Mouse (Mus musculus) CH12.LX (cell line): ENCODE data around the gene Ppm1n. TPM values are rescaled to one million over a fixed set of nuclear protein-coding genes. Genes with fewer than 3 reads are reported as not detected.

Experiments used
- DNase-seq: peaks from one replicate; pipeline ENCODE4 v3.0.0-alpha.2; 2013; ENCODE audit errors: extremely low read depth
- H3K27ac ChIP-seq: 2 replicates; pipeline ENCODE4 v1.5.1; 2012; ENCODE audit warnings: low read depth, mild to moderate bottlenecking, control low read depth, moderate library complexity; ENCODE audit not compliant: insufficient read depth
- H3K27me3 ChIP-seq: replicated peaks from 2 replicates; pipeline ENCODE3; 2012; ENCODE audit warnings: inconsistent platforms
- H3K36me3 ChIP-seq, 2 experiments: replicated peaks in 1 of 2; 2 replicates each; pipeline versions ENCODE3 to v1.6.1; 2012; ENCODE audit warnings: inconsistent platforms in 1 of 2, low read length in 1 of 2, mild to moderate bottlenecking in 1 of 2, mixed read lengths in 1 of 2, moderate library complexity in 1 of 2; ENCODE audit not compliant: control insufficient read depth in 1 of 2, insufficient read depth in 1 of 2
- H3K4me1 ChIP-seq, 2 experiments: 2 replicates each; pipeline ENCODE4 v1.6.1; 2012; ENCODE audit warnings: inconsistent platforms in 1 of 2, moderate library complexity in 1 of 2; ENCODE audit not compliant: insufficient read depth in 2 of 2, control insufficient read depth in 1 of 2
- H3K4me2 ChIP-seq: 2 replicates; pipeline ENCODE4 v1.6.1; 2012; ENCODE audit warnings: low read depth, mild to moderate bottlenecking, control low read depth; ENCODE audit not compliant: poor library complexity, insufficient read depth, severe bottlenecking
- H3K4me3 ChIP-seq, 3 experiments: fragments of 150-350 bp in 1 of 3; sonication (generic) in 1 of 3; replicated peaks in 1 of 3; 2 replicates each; pipeline versions ENCODE3 to v1.5.1; 2011 to 2012; ENCODE audit warnings: low read depth in 2 of 3, low read length in 2 of 3, mild to moderate bottlenecking in 2 of 3, moderate library complexity in 2 of 3, control low read depth in 1 of 3, improper control_type of control experiment in 1 of 3, inconsistent platforms in 1 of 3, mixed read lengths in 1 of 3; ENCODE audit not compliant: poor library complexity in 1 of 3
- H3K79me2 ChIP-seq: replicated peaks from 2 replicates; pipeline ENCODE4 v1.6.1; 2012; ENCODE audit warnings: mild to moderate bottlenecking, moderate library complexity; ENCODE audit not compliant: control insufficient read depth, poor library complexity, insufficient read depth, severe bottlenecking; ENCODE audit errors: extremely low read depth
- H3K9ac ChIP-seq: 2 replicates; pipeline ENCODE4 v1.6.1; 2012; ENCODE audit warnings: low read depth, mild to moderate bottlenecking, control low read depth, moderate library complexity; ENCODE audit not compliant: insufficient read depth
- H3K9me3 ChIP-seq: replicated peaks from 2 replicates; pipeline ENCODE3; 2012; ENCODE audit warnings: low read length, inconsistent platforms, mixed read lengths
- BHLHE40 ChIP-seq: IDR thresholded peaks from 2 replicates; pipeline ENCODE4 v1.6.1; 2011; ENCODE audit warnings: mild to moderate bottlenecking, low read depth, low read length, improper control_type of control experiment
- E2F4 ChIP-seq: IDR thresholded peaks from 2 replicates; pipeline ENCODE4 v1.6.1; 2011; ENCODE audit warnings: low read depth, low read length, improper control_type of control experiment; ENCODE audit not compliant: insufficient replicate concordance
- EP300 ChIP-seq: IDR thresholded peaks from 2 replicates; pipeline ENCODE4 v1.6.1; 2011; ENCODE audit warnings: low read length, improper control_type of control experiment
- ETS1 ChIP-seq: conservative IDR thresholded peaks from 2 replicates; pipeline ENCODE4 v1.6.1; 2012; ENCODE audit warnings: low read depth, mild to moderate bottlenecking, inconsistent platforms, low read length, improper control_type of control experiment, moderate library complexity
- HCFC1 ChIP-seq: IDR thresholded peaks from 2 replicates; pipeline ENCODE4 v1.6.1; 2012; ENCODE audit warnings: low read depth, mild to moderate bottlenecking, inconsistent platforms, low read length, improper control_type of control experiment
- IRF4 ChIP-seq: IDR thresholded peaks from 2 replicates; pipeline ENCODE4 v1.6.1; 2014; ENCODE audit warnings: low read depth, mild to moderate bottlenecking, inconsistent platforms, low read length, improper control_type of control experiment
- JUN ChIP-seq: IDR thresholded peaks from 2 replicates; pipeline ENCODE4 v1.6.1; 2011; ENCODE audit warnings: low read depth, mild to moderate bottlenecking, low read length, improper control_type of control experiment, moderate library complexity; ENCODE audit not compliant: insufficient read depth
- MAFK ChIP-seq: IDR thresholded peaks from 2 replicates; pipeline ENCODE4 v1.6.1; 2011; ENCODE audit warnings: low read length, improper control_type of control experiment; ENCODE audit not compliant: insufficient replicate concordance
- MAX ChIP-seq: IDR thresholded peaks from 2 replicates; pipeline ENCODE4 v1.6.1; 2011; ENCODE audit warnings: low read length, improper control_type of control experiment
- MYC ChIP-seq: IDR thresholded peaks from 2 replicates; pipeline ENCODE4 v1.6.1; 2011; ENCODE audit warnings: low read depth, mild to moderate bottlenecking, improper control_type of control experiment, low read length
- NRF1 ChIP-seq: IDR thresholded peaks from 2 replicates; pipeline ENCODE4 v1.6.1; 2014; ENCODE audit warnings: low read depth, mild to moderate bottlenecking, inconsistent platforms, low read length, improper control_type of control experiment, moderate library complexity
- POLR2A ChIP-seq: IDR thresholded peaks from 2 replicates; pipeline ENCODE4 v1.6.1; 2011; ENCODE audit warnings: low read depth, mild to moderate bottlenecking, improper control_type of control experiment, low read length
- RCOR1 ChIP-seq: conservative IDR thresholded peaks from 2 replicates; pipeline ENCODE4 v1.6.1; 2012; ENCODE audit warnings: low read depth, mild to moderate bottlenecking, inconsistent platforms, low read length, improper control_type of control experiment
- SMC3 ChIP-seq: IDR thresholded peaks from 2 replicates; pipeline ENCODE4 v1.6.1; 2011; ENCODE audit warnings: low read depth, low read length, improper control_type of control experiment
- TBP ChIP-seq: conservative IDR thresholded peaks from 2 replicates; pipeline ENCODE4 v1.6.1; 2011; ENCODE audit warnings: low read depth, low read length, improper control_type of control experiment
- USF1 ChIP-seq: IDR thresholded peaks from 2 replicates; pipeline ENCODE4 v1.6.1; 2014; ENCODE audit warnings: low read depth, mild to moderate bottlenecking, inconsistent platforms, low read length, improper control_type of control experiment
- USF2 ChIP-seq: conservative IDR thresholded peaks from 2 replicates; pipeline ENCODE4 v1.6.1; 2011; ENCODE audit warnings: low read depth, low read length, improper control_type of control experiment
- ZKSCAN1 ChIP-seq: IDR thresholded peaks from 2 replicates; pipeline ENCODE4 v1.6.1; 2012; ENCODE audit warnings: low read depth, inconsistent platforms, low read length, improper control_type of control experiment, borderline replicate concordance
- ZMIZ1 ChIP-seq: IDR thresholded peaks from 2 replicates; pipeline ENCODE4 v1.6.1; 2012; ENCODE audit warnings: low read depth, mild to moderate bottlenecking, inconsistent platforms, low read length, improper control_type of control experiment
- dilution Hi-C: fragments of 300-500 bp; cut with MboI; formaldehyde crosslinking; loops from 2 replicates; pipeline ENCODE4 v1.14.3; 2020; ENCODE audit warnings: low sequenced_read_pairs; ENCODE audit not compliant: extremely low pct_unique_long_range_greater_than_20kb, extremely low pct_ligation_motif_present
- in situ Hi-C: fragments of 300-500 bp; cut with MboI; formaldehyde crosslinking; loops from 3 replicates; pipeline ENCODE4 v1.14.3; 2019; ENCODE audit warnings: low sequenced_read_pairs, low pct_ligation_motif_present, low pct_unique_long_range_greater_than_20kb, mixed read lengths
- polyA plus RNA-seq: library from polyadenylated mRNA; unstranded; fragments of >175 nt; gene quantifications from 2 replicates; pipeline ENCODE4 v1.2.1, GENCODE M21; 2012; ENCODE audit warnings: low read depth; ENCODE audit not compliant: insufficient read length
- total RNA-seq, 2 experiments: library from RNA; depleted of rRNA; stranded (reverse); fragments of 300-350 nt in 1 of 2; fragments of >200 nt in 1 of 2; gene quantifications; 2 replicates each; pipeline ENCODE4 v1.2.3; 2012 to 2014

The Ppm1n gene
- total and polyA plus RNA-seq, 3 experiments = not detected

GRCm38 (mm10) chr7:19234652-19235051 is 45.2 kb downstream of the Ppm1n start:
- Histone ChIP-seq H3K4me2 (no peak overlapping the region), H3K79me2 (peaks cover 8% of the 10 kb centered on the region), H3K4me3 (no peak overlapping the region), H3K4me1 (peaks cover 0 to 32% of the 10 kb centered on the region in 2 experiments; a peak in 2 of 4 replicates), H3K9ac (no peak overlapping the region), H3K27ac (no peak overlapping the region; the same call in 1 of the 2 replicates), H3K9me3 (no peaks in the 10 kb centered on the region), H3K27me3 (no peaks in the 10 kb centered on the region), H3K36me3 (peaks cover 0 to 51% of the 10 kb centered on the region in 2 experiments)
- TF ChIP-seq SMC3 = no peak
- no peak for TF ChIP-seq BHLHE40
- TF ChIP-seq IRF4 = no peak
- TF ChIP-seq EP300 = no peak
- no peak for TF ChIP-seq MYC
- TF ChIP-seq ETS1 = no peak
- no peak for TF ChIP-seq HCFC1
- no peak for TF ChIP-seq MAFK
- no peak for DNase-seq
- dilution Hi-C loops (no loop called here), in situ Hi-C loops (loop anchor here (5.0 kb wide), 2 partner anchors 38 to 42 kb away; partner anchors contain the start of gene Vasp)

DNA sequence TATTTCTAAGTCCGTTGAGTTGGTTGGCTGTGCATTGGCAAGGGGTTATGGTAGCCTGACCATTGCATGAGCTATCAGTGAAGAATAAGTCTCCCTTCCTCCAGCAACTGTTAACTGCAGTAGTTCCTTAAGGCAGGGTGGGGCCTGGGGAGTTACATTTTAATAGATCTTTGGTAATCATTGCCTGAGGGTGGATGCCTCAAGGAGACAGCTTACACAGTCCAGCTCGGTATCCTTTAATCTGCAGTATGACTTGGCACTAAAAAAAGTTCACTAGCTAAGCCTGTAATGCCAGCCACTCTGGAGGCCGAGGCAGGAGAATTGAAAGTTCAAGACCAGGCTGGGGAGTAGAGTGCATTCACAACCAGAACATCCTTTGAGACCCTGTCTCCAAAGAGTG is 48.0 kb downstream of the Ppm1n start:
- Histone ChIP-seq H3K4me3 (no peak overlapping the region), H3K9me3 (no peaks in the 10 kb centered on the region), H3K4me2 (no peak overlapping the region), H3K27me3 (no peaks in the 10 kb centered on the region), H3K36me3 (peaks cover 0 to 51% of the 10 kb centered on the region in 2 experiments), H3K9ac (no peak overlapping the region), H3K27ac (no peak overlapping the region), H3K79me2 (peaks cover 15% of the 10 kb centered on the region)
- dilution Hi-C loops (no loop called here), in situ Hi-C loops (loop anchor here (5.0 kb wide), 2 partner anchors 40 kb away; partner anchors contain the start of gene Vasp)
- no peak for TF ChIP-seq E2F4
- no peak for TF ChIP-seq BHLHE40
- TF ChIP-seq POLR2A = no peak
- TF ChIP-seq TBP = no peak
- TF ChIP-seq ZKSCAN1 = no peak
- no peak for TF ChIP-seq ZMIZ1
- no peak for TF ChIP-seq HCFC1
- no peak for TF ChIP-seq JUN
- no peak for TF ChIP-seq NRF1
- TF ChIP-seq, all 38 proteins: peak for 0
- DNase-seq = no peak
- peaks cover 0 to 21% of the 10 kb centered on the region in 2 experiments; a peak in 2 of 4 replicates for H3K4me1 ChIP-seq

- H3K27ac ChIP-seq = no peak overlapping the region
- no peak overlapping the region for H3K4me3 ChIP-seq
- no peak overlapping the region for H3K9ac ChIP-seq
- H3K4me1 ChIP-seq = peaks cover 0 to 25% of the 10 kb centered on the region in 2 experiments; a peak in 2 of 4 replicates
- in situ Hi-C loops (loop anchor here (5.0 kb wide), 2 partner anchors 39 to 41 kb away; partner anchors contain the start of gene Vasp), dilution Hi-C loops (no loop called here)
- H3K4me2 ChIP-seq = no peak overlapping the region
- DNase-seq = no peak
- peaks cover 0 to 48% of the 10 kb centered on the region in 2 experiments for H3K36me3 ChIP-seq
- H3K9me3 ChIP-seq = no peaks in the 10 kb centered on the region
- peaks cover 17% of the 10 kb centered on the region for H3K79me2 ChIP-seq
- TF ChIP-seq MAX = no peak
- no peak for TF ChIP-seq USF1
- TF ChIP-seq POLR2A = no peak
- TF ChIP-seq ZKSCAN1 = no peak
- TF ChIP-seq USF2 = no peak
- TF ChIP-seq EP300 = no peak
- no peak for TF ChIP-seq TBP
- TF ChIP-seq RCOR1 = no peak
- no peak for TF ChIP-seq JUN
- TF ChIP-seq E2F4 = no peak
- no peaks in the 10 kb centered on the region for H3K27me3 ChIP-seq
Observed at GRCm38 (mm10) chr7:19230899-19231298, 49.0 kb downstream of the Ppm1n start.
